Mouse (Mus musculus) naive thymus-derived CD4-positive, alpha-beta T cell, adult 2 months (primary cell): ENCODE measurements around the gene Styxl1.

Source experiments
- DNase-seq: peaks from one replicate; pipeline ENCODE4 v3.0.0-alpha.2; 2011; ENCODE audit warnings: low read depth

Styxl1 gene

DNA sequence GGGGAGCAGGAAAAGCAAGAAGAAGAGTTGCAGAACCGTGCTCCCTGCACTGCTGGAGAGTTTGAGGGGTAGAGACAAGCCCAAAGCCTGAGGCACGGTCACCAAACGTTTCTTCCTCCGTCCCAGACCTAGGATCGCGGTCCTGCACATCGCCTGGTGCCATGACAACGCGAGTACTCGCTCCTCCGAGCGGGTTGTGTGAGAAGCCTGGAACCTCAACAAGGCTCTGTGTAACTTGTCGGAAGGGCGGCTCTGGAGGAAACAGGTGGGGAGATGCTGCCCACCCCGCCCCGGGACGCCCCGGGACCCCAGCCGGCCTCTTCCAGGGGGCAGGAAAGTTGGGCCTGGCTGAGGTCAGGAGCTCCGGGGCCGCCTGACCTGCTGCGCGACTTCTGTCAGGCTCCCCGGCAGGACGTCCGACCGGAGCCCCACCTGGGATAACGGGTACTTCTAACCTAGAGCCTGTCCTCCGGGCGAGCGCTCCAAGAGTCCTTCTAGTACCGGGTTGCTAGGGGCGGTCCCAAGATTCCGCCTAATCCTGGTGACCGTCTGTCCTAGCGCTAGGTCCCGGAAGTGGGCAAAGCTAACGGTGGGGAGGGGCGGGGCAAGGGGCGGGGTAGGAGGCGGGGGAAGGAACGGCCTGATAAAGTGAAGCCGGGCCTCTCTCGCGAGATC, at the start of gene Styxl1:
Gene Styxl1, minus strand, starts transcription at position 590 of the 675 bp plus-strand sequence.
- no peak for DNase-seq

DNA sequence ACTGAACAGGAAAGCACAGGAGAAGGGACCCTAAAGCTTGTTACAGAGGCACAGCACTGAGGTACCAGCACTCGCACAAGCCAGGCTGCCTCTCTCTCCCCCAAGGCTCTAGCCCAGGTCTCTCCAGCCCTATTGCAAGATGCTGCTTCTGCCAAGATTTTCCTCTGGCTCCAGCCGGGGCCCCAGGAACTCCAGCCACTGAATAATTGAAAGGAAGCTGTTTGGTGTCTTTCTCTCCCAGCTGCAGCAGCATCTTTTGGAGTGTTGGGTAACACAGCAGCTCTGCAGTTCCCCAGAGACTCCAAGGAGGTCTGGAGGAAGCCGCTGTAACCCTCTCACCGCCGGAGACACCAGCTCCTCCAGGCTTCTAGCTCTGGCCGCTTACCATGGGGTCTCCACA, 48.0 kb upstream of the Styxl1 start:
- no peak for DNase-seq

DNA sequence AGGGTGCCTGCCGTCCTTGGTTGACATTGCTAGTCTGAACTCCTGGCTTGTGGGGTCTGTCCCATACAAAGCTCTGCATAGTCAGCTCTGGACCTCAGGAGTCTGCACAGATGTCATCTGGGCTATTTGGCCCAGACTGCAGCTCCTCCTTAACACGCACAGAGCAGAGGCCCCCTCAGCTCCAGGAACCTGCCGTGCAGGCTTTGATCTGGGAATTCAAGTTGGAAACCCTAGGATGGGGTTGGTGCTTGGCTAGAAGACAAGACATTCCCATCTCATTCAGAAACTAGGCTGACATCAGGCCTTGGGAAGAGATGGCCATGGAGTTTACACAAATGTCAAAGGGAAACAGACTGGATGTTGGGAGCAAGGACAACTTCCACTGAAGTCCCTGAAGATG, 46.3 kb upstream of the Styxl1 start:
- DNase-seq, result no peak

DNA sequence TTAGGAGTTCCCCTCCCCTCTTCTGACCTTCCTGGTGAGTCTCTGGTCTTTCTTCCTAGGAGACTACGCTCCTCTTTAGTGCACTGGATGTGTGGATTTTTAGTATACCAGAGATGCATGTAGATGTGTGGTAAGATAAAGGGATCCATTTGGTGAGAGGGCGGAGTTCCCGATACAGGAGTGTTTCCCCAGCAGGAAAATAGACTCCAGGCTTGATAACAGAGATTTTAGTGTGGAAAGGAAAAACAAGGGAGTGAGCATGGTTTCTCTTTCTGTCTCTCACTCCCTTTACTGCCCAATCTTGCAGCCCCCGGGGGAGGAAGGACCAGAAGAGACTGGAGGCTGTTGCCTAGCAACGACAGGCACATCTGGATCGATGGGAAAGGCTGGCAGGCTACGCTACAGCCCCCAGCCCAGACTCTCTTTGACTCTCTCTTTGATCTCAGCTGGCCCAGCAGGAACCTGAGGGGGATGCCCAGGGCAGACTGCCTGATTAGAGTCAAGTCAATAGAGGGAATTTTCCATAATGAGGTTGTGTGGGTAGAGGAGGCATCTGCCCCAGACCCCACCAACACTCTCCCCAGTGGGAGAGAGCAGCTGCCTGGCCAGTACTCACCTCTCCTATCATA, 44.2 kb upstream of the Styxl1 start:
- no peak for DNase-seq

DNA sequence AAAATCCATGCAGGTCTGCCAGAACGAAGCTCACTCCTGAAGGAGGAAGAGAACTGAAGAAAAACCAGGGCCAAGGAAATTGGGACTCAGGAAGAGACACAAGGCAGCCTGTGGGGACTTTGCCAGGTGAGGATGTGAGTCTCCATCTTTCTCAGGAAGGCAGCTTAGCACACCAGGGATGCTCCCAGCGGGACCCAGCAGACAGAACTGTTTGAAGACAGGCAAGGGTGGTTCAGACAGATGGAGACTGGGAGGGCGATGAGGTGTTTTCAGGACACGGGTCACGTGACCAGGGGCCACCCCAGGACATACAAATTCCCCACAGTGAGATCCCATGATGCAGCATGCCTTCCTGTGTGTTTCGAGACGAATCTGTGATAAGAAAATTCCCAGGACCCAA, 40.3 kb upstream of the Styxl1 start:
- DNase-seq, result no peak

DNA sequence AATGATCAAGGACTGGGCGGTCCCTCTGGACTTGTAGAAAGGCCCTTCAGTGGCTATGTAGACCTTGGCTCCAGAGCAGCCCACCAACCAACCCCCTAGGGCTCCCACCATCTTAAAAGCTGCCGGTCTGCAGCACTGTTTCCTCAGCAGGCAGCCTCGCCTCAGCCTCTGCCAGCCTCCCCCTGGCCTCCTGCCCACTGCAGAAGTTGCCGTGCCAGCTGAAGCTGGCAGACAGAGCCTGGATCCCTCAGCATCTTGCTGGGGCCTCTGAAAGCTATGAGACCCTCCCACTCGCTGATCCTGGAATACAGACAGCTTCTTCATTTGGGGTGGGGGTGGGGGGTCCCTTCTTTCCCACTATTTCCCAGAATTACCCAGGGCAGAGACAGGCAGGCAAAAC, 34.8 kb upstream of the Styxl1 start:
- DNase-seq, result no peak

DNA sequence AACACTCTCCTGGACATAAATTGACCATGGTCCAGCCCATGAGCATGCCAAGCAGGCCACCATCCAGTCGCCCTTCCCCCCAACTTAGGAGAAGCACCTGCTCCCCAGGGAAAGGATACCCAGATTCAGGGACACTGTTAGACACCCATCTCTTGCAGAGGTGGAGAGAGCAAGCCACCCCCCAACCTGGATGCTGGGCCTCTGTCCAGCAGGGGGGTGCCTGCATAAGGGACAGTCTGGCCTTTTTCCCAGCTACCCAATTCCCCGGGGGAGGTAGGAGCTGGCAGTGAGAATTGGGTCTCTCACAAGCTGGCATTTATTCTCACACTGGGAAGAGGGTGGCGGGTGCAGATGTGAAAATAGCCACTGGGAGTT, 29.1 kb upstream of the Styxl1 start:
- DNase-seq, result no peak

DNA sequence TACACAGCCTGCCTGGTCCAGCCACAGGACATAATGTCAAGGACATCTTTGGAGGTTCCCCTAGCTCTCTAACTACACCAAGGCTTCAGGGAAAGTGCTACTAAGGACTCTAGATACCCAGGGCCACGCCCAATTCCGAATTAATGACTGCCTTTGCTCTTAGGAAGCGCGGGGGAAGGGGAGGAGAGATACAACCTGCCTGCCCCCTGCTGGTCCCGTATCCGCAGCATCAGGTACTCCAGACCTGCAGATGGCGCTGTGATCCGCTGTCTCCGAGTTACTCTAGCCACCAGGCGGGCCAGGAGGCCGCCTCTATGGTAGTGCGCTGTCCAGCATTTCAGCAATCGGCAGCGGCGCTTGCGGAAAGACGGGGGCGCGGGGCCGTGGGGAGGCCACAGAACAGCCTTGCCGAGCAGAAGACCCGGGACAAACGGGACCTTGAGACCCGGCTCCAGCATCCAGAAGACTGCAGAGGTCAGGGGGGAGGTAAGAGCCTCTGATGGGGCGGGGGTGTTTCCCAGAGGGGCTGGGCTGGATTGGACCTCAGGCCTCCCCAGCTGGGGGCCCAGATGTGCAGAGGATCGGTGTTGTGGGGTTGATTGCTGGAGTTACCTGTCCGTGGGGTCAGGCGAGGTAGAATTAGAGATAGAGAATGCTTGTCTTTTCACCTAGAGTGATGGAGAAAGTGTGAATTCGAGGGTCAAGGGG, 28.5 kb upstream of the Styxl1 start, which contains the start of gene Srrm3:
Gene Srrm3, plus strand, starts transcription at position 336 of the 708 bp plus-strand sequence.
- DNase-seq, result peak; percentile 97

DNA sequence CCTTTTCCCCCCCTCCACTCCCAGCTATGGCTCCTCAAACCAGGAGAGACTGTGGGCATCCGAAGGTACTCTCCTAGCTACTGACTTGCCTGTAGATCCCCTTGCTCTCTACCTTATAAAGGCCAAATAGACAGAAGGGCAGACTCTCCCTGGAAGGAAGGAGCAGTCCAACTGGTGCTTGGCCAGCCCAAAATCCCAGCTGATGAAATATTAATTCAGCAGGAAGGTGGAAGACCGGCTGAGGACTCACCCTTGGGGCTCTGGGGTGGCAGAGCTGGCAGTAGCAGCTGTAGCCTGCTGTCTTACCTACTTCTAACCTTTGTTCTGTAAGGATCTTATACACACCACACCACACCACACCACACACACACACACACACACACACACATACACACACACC, 26.6 kb upstream of the Styxl1 start:
- no peak for DNase-seq

DNA sequence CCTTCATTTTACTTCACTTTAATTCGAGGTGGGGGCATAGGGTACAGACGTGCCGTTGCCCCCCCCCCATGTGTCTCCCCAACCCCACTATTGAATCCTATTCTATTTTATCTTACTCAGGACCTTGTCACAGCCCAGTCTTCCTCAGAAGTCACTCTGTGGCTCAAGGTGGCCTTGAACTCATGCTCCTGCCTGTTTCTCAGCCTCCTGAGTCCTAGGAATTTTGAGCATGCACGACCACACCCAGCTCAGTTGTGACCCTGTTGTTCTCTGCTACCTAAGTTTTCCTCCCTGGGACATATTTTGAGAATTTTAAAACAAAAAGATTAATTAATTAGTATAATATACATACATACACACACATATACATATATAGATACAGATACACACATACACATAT, 25.5 kb upstream of the Styxl1 start:
- DNase-seq, result no peak

DNA sequence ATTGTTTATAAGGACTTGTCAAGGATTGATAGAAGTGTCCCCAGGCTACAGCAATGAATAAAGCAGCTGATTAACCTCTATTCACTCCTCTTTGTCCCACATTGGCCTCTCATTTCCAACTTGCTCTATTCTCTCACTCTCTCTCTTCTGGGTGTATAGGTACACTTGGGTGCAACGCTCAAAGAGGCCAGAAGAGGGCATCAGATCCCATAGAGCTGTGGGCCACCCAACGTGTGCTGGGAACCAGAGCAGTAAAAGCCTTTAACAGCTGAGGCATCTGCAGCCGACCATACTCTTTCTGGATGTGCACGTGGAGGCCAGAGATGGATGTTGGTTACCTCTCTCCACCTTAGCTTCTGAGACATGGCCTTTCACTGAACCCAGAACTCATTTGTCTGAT, 24.9 kb upstream of the Styxl1 start:
- DNase-seq, result no peak

DNA sequence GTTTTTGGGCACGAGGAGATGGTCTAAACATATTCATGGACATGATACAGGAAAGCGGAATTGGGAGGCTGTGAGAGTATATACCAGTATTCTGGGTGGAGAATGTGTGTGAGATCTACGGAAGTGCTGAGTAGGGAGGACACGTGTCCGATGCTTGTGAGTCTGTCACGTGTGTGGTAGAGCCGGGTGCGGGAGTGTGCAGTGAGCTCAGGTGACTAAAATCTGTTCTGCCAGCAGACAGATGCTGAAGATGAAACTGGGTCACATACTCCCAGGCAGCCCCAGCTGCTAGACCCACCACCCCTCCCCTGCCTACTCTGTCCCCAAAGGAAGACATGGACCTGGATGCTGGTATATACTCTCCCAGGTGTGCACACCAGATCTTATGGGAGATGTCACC, 24.5 kb upstream of the Styxl1 start:
- no peak for DNase-seq

DNA sequence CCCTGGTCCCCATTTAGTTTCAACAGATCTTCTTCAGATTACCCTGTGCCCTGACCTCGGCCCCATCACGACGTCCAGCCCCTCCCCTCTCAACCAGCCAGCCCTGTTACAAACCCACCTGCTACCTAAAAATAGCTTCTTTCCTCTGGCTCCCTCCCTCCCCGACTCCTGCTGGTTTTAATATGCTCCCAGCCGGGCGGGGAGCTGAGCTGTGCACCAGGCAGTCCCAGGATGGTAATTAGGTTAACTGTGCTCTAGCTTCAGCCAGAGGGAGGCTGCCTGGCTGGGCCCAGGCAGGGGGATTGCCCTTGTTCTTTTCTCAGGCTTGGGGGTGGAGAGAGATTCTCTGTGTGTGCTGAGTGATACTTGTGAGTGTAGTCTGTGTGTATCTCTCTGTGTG, 22.7 kb upstream of the Styxl1 start:
- no peak for DNase-seq

DNA sequence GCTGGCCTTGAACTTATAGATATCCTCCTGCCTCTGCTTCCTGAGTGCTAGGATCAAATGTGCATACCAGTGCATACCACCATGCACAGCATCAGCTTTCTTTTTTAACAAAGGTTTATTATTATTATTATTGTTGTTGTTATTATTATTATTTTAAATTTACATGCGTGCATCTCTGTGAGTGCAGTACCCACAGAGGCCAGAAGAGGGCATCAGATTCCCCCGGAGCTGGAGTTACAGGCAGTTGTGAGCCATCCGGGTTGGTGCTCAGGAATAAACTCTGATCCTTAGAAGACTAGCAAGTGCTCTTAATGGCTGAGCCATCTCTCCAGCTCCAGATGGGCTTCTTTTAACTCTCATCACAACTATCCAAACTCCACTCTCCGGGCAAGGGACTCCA, 21.6 kb upstream of the Styxl1 start:
- DNase-seq, result no peak

DNA sequence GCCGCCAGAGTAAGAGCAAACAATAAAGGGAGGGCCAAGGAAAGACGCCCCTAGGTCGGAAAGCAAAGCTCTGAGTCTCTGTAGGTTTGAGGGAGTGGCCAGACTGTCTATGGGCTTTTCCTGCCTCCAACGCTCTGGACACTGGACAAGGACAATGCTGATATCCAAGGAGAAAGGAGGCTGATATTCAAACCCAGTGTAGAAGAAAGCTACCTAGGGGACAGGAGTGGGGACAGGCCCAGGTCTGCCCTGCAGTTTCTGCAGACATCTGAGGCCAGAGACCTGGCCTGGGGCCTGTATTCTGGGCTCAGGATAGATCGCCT, 16.6 kb upstream of the Styxl1 start:
- no peak for DNase-seq

DNA sequence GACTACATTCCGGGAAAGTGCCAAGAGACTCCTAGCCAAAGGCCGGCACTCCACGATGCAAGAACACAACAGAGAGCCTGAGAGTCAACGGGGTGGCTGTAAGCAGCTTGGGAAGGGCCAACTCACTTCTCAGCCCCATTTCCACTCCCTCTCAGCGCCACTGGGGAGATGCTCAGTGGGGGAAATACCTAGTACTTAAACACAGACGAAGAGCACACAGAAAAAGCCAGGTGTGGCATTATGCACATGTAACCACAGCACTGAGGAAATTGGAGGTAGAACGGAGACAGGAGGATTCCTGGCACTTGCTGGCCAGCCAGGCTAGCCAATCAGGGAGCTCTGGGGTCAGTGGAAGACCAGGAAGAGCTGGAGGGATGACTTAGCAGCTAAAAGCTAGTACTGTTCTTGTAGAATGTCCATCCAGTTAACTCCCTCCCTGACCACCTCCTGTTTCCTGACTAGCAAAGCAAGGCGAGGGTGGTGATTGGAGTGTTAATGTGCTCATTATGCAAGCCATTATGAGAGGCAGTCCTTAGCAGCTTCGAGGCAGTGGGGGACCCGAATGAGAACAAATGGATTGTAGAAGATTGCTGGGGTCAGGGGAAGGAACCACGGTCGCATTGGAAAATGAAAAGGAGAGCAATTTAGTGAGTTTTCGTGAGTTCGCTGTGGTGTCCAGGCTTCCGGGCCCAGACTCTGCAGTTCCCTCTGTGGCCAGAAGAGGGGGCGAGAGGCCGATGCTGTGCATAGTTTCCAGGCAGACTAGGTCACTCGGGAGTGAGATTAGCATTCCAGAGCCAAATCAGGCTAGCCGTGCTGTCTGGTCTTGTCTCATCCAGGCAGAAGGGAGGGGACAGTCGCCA, 16.0 kb upstream of the Styxl1 start:
- peak; percentile 84 for DNase-seq

DNA sequence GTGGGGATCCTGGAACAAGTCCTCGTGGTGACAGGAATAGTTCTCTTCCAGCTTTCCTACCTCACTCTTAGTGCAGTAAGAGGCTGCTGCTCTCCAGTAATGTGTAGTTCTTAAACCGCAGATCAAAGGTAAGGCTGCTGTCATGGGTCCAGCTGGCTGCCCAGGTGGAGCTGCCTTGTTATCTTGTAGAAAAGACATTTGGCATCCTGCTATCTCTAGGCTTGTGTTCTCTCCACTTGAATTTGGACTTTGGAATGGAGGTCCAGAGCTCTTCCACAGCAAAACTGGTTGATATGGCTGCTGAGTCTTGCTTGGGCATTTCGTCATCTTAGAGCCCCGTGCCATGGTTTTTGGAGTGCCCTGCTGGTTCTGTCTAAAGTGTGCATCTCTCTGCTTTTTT, 4.7 kb upstream of the Styxl1 start:
- no peak for DNase-seq

DNA sequence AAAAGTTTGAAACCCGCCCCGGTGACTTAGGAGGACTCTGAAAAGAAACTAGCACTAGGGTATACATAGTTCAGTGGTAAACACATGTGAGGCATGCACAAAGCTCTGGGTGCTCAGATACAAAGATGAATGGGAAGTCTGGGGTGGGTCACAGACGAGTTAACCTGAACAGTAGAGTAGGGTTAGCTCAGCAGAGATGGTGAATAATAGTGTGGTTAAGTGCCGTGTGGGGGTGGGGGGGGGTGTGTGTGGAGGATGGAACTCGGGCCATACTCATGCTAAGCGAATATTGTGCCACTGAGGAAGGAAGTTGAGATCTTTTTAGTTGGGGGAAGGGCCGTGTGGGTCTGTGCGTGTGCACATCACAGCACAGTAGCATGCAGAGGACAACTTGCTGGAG, 2.1 kb upstream of the Styxl1 start:
- DNase-seq, result peak; percentile 41

DNA sequence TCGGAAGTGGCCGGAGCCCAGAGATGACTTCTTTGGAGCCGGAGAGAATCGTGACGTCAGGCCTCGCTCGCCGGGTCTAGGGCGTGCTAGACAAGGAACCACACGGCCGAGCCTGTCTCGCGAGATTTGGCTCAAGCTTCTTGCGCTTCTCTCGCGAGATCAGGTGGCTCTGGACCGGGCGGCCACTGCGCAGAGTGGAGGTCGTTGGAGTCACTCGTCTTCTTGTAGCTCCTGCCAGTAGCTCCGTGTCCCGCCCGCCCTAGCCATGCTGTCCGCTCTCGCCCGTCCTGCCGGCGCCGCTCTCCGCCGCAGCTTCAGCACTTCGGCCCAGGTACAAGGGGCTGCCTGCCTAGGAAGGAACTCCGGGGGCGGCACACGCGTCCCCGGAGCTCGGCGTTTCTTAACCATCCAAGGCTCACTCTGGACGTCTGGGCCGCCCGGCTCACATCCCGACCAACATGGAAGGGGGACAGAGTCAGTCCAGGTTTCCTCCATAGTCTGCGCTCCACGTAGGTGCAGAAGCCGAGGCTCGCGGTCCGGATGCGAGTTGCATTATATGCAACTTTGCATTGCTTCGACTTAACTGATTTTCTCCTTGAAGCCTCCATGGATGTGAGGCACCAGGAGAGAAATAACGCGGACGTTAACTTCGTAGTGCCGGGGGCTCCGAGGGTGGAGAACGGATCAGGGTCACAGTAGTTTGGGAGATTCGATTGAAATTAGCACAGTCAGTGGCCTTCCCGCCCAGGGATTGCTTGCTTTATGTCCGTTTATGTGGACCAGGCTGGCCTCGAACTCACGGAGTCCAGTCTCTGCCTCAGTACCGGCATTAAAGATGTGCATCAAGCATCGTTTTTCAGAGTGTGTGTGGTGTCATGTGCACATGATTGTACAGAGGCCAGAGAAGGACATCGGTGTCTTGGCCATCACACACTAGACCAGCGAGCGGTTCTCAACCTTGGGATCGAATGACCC, 573 bp upstream of the Styxl1 start, which contains the start of gene Mdh2:
Gene Mdh2, plus strand, starts transcription at position 10 of the 975 bp plus-strand sequence.
- DNase-seq, result peak; percentile 100

DNA sequence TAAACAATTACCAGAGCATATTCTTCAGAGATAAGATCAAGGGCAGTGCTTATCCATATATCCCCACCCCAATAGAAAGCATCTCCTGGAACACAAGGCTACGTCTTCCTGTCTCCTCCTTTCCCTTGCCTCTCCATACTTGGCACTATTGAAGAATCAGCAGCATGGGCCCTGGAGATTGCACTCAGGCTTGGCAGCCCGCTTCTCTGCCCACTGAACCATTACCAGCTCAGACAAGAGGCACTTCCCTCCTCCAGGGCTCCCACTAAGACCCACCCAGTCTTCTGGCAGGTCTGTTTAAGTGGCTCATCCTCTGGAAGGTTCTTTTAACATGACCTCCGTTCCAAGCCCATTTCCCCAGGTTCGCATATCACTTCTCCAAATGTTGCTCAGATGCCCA, 1.6 kb downstream of the Styxl1 start:
- no peak for DNase-seq

DNA sequence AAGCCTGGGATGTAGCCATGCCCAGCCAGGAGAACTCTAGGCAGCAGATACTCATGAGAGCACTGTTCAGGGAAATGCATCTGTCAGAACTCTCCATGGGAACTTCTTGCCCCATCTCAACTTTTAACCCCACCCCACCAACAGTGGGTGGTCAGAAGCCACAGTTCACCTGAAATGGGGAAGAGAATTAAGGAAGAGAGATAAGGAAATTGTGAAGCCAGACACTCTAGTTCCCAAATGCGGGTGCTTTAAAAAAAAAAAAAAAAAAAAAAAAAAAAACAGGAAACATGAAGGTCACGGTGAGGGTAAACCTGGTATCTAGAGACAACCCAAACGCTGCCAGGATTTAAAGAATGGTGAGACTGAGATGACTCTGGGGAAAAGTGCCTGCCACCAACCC, 5.7 kb downstream of the Styxl1 start:
- DNase-seq, result no peak
